Mouse (Mus musculus): Measurements from ENCODE around the gene Elovl7. TPM values are rescaled to one million over a fixed set of nuclear protein-coding genes. Genes with fewer than 3 reads are reported as not detected.

Gene Elovl7
- polyA plus RNA-seq, 1 experiment from 2014 or later: 1.4 TPM

DNA sequence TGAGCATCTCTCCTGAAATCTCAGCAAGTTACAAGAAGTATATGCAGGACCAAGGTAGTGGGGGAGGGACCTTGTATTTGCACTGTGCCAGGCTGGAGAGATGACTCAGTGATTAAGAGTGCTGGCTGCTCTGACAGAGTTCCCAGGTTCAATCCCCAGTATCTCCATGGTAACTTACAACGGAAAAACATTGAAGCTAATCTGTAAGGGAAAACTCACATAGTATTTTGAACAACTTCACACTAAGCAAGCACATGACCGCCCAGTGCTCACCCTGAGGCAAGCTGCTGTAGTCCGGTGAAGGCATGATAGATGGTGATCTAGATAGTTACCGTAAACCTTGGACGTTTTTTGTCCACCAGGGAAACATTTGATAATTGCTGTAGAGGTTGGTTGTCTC is 39.8 kb downstream of the Elovl7 start:
- DNase-seq (ENCODE audit: low spot score): no peak
- H3K27ac ChIP-seq (replicated peaks): no peak overlapping the region
- WGBS: 86% methylated on average over 5 of the region's 5 CpGs
- H3K4me3 ChIP-seq: no peak overlapping the region
- no peaks in the 10 kb centered on the region for H3K36me3 ChIP-seq (replicated peaks)
- no peaks in the 10 kb centered on the region for H3K4me1 ChIP-seq
- no peaks in the 10 kb centered on the region for H3K9me3 ChIP-seq
- H3K27me3 ChIP-seq (replicated peaks; ENCODE audit: low read depth, poor library complexity, severe bottlenecking): no peaks in the 10 kb centered on the region

DNA sequence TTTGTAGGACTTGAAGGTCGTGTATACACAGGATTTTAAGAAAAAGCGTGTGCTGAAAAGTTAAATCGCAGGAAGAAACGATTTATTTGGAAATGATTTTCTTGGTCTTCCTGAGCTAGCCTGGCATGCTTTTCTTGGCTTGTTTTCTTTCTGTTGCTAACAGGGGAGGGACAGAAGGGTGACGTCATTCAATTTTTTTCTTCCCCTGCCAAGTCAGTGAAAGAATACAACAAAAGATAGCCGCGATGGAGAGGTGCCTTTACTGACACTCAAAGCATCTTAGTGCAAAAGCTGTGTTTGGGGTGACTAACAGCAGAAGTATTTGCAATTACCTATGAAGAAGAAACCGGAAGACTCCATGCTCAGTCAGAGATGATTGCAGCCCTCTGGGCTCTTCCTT is 48.8 kb downstream of the Elovl7 start:
- Histone ChIP-seq H3K36me3 (replicated peaks) (no peaks in the 10 kb centered on the region), H3K4me3 (no peak overlapping the region), H3K27ac (replicated peaks) (no peak overlapping the region), H3K27me3 (replicated peaks; ENCODE audit: low read depth, poor library complexity, severe bottlenecking) (no peaks in the 10 kb centered on the region), H3K9me3 (no peaks in the 10 kb centered on the region), H3K4me1 (peaks cover 11% of the 10 kb centered on the region)
- WGBS: 77% methylated on average over 8 of the region's 8 CpGs
- DNase-seq (ENCODE audit: low spot score): no peak

DNA sequence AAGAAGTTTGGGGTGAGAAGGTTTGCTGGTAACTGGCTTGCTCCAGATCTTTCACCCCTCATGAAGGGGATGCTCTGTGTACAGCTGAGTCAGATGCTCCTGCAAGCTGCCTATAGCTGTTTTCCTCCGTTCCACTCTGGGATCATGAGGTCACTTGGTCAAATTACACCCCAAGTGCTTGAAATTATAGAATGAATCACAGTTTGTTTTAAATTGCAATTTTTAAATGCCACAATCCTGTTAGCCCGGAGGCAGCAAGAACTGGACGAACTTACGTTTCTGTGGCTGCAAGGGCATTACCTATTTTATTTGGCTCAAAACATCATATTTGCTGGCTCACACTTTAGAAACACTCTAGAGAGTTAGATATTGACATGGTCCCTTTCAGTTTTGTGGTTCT is 51.2 kb downstream of the Elovl7 start:
- H3K27ac ChIP-seq (replicated peaks): no peak overlapping the region
- no peak overlapping the region for H3K4me3 ChIP-seq
- peaks cover 16% of the 10 kb centered on the region for H3K4me1 ChIP-seq
- DNase-seq (ENCODE audit: low spot score): no peak
- H3K27me3 ChIP-seq (replicated peaks; ENCODE audit: low read depth, poor library complexity, severe bottlenecking): no peaks in the 10 kb centered on the region
- H3K36me3 ChIP-seq (replicated peaks): no peaks in the 10 kb centered on the region
- 65% methylated on average over 4 of the region's 4 CpGs for WGBS
- no peaks in the 10 kb centered on the region for H3K9me3 ChIP-seq

DNA sequence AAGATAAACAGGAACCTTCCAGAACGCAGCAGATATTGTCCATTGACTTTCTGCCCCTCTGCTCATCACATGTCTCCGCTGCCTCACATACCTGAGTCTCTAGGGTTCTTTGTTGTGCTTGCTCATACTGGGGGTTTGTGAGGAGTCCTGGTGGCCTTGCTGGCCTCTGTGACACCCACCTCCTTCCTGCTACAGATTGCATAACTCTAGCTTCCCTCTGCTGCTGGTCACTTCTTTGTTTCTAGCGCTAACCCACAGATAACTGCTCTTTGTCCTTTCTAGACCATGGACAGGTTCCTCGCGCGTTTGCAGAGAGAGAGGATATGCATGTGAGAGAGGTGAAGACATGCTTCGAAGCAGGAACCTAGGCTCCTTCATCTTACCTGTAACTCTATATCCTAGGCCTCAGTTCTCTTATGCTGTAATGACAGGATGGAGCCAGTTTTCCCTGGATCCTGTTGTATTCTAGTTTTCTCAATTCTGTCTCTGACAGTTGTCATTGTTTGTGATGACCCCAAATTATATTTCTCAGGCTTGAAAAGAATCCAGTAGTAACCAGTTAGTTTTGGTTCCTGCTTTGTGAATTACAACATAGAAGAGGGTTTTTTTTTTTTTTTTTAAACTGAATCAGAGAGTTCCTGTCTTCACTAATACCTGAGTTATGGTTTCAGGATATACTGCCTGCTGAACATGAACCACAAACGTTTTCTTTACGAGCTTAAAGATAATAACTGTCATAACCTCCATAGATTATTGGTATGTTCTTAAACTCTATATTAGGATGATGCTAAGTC is 53.8 kb downstream of the Elovl7 start:
- DNase-seq (ENCODE audit: low spot score): no peak

DNA sequence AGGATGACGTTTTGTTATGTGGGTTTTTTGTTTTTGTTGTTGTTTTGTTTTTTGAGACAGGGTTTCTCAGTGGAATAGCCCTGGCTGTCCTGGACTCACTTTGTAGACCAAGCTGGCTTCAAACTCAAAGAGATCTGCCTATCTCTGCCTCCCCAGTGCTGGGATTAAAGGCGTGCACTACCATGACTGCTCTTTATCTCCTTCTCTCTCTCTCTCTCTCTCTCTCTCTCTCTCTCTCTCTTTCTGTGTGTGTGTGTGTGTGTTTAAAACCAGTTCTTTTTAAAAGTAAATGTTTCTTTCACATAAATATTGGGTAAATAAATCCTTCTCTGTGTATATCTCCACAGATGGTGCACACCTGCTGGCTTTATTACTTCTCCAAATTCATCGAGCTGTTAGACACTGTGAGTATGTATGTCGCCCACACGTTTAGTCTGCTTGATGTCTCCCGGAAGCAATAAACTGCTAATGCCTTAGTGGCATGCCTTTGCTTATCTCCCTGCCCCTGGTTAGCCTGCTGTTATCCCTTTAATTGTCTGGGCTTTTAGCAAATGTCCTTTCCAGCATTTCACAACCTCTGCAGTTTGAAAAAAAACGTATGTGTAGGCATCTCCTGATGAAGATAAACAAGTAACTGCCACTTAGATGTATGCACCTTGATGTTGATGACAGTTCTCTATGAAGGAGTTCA is 57.4 kb downstream of the Elovl7 start:
- H3K4me3 ChIP-seq: no peak overlapping the region
- peaks cover 26% of the 10 kb centered on the region for H3K4me1 ChIP-seq
- DNase-seq (ENCODE audit: low spot score): no peak
- no peak overlapping the region for H3K27ac ChIP-seq (replicated peaks)
- H3K9me3 ChIP-seq: no peaks in the 10 kb centered on the region
- H3K27me3 ChIP-seq (replicated peaks; ENCODE audit: low read depth, poor library complexity, severe bottlenecking): no peaks in the 10 kb centered on the region
- no peaks in the 10 kb centered on the region for H3K36me3 ChIP-seq (replicated peaks)
- 79% methylated on average over 7 of the region's 7 CpGs for WGBS

More for the DNA sequence above, 53.8 kb downstream of the Elovl7 start:
- Histone ChIP-seq H3K4me3 (no peak overlapping the region), H3K4me1 (peaks cover 26% of the 10 kb centered on the region), H3K9me3 (no peaks in the 10 kb centered on the region), H3K27ac (replicated peaks) (0 out of 2 replicates have a peak overlapping the region, but pooled peaks have one; percentile 21), H3K36me3 (replicated peaks) (no peaks in the 10 kb centered on the region), H3K27me3 (replicated peaks; ENCODE audit: low read depth, poor library complexity, severe bottlenecking) (no peaks in the 10 kb centered on the region)
- 81% methylated on average over 9 of the region's 9 CpGs for WGBS

DNA sequence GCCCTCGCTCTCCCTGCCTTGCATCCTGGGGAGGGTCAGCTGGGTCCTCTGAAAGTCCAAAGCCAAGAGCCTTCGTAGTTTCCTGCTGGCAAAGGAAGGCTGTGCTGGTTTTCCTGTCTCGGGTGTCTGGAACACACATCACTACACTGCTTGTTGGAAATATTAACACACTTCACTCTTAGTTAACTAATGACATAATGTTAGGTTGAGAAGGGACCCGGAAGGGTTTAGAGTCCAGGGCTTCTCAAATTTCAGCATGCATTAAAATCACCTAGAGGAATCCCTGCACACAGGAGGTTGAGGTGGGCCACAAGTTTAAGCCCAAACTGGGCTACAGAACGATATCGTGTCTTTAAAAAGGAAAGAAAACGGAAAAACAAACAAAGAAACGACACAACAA is 58.1 kb downstream of the Elovl7 start:
- Histone ChIP-seq H3K27ac (replicated peaks) (no peak overlapping the region), H3K9me3 (no peaks in the 10 kb centered on the region), H3K4me3 (no peak overlapping the region), H3K27me3 (replicated peaks; ENCODE audit: low read depth, poor library complexity, severe bottlenecking) (no peaks in the 10 kb centered on the region), H3K4me1 (peaks cover 29% of the 10 kb centered on the region), H3K36me3 (replicated peaks) (no peaks in the 10 kb centered on the region)
- 73% methylated on average over 8 of the region's 8 CpGs for WGBS
- no peak for DNase-seq (ENCODE audit: low spot score)

DNA sequence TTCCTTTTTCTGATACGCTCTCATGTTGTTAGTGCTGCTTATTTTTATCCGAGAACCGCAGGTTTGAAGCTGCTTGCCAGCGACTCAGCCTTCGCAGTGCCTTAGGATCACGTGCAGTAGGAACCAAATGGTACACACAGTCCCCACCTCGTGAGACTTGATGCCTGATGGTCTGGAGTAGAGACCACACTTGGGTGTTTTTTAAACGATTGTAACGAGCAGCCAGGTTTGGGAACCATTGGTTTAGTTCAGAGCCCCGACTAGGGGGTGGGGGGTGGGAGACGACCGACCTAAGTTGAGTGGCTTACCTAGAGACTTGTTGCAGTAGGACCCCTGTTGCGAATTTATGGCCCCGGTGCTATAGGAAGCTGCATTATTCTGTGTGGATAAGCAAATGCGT is 58.8 kb downstream of the Elovl7 start:
- Histone ChIP-seq H3K4me1 (peaks cover 29% of the 10 kb centered on the region), H3K27ac (replicated peaks) (no peak overlapping the region), H3K27me3 (replicated peaks; ENCODE audit: low read depth, poor library complexity, severe bottlenecking) (no peaks in the 10 kb centered on the region), H3K9me3 (no peaks in the 10 kb centered on the region), H3K36me3 (replicated peaks) (no peaks in the 10 kb centered on the region), H3K4me3 (no peak overlapping the region)
- DNase-seq (ENCODE audit: low spot score): no peak
- WGBS: 75% methylated on average over 15 of the region's 15 CpGs

DNA sequence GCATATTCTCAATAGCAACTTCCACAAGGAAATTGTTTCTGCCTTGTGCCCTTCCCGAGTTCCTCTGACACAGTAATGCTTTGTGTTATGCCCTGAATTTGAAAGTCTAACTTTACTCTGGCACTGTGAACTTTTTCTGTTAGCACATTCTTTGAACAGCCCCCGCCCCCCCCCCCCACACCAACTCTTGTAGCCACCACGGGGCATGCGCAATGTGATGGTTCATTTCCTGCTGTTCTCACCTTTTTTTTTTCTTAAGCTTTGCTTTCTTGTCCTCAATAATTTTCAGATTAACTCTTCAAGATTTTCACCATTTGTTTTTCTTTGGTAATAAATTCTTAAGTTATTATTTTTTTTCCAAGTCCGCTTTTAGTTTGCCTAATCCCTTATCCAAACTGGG is 59.3 kb downstream of the Elovl7 start:
- no peaks in the 10 kb centered on the region for H3K27me3 ChIP-seq (replicated peaks; ENCODE audit: low read depth, poor library complexity, severe bottlenecking)
- H3K9me3 ChIP-seq: no peaks in the 10 kb centered on the region
- H3K36me3 ChIP-seq (replicated peaks): no peaks in the 10 kb centered on the region
- no peak overlapping the region for H3K27ac ChIP-seq (replicated peaks)
- no peak overlapping the region for H3K4me3 ChIP-seq
- peaks cover 33% of the 10 kb centered on the region for H3K4me1 ChIP-seq
- no peak for DNase-seq (ENCODE audit: low spot score)
- 58% methylated on average over 5 of the region's 5 CpGs for WGBS

DNA sequence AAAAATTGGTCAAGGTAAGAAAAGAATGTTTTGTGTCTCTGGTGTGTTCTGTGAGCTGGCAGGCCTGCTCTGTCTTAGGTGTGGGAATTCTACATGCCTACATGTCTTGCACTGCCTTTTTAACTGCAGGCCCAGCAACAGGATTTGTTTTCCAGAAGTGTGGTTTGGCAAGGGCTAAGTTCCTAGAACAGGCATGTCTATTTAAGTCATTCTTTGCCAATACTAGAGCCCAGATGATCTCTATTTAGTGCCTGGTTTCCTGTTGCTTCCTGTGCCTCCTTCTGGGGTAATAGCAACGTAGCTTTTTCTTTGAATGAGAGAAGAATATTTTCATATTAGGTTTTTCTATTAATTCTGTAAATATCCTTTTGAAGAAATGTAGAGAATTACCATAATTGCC is 62.4 kb downstream of the Elovl7 start:
- WGBS: 52% methylated on average over 1 of the region's 1 CpGs

DNA sequence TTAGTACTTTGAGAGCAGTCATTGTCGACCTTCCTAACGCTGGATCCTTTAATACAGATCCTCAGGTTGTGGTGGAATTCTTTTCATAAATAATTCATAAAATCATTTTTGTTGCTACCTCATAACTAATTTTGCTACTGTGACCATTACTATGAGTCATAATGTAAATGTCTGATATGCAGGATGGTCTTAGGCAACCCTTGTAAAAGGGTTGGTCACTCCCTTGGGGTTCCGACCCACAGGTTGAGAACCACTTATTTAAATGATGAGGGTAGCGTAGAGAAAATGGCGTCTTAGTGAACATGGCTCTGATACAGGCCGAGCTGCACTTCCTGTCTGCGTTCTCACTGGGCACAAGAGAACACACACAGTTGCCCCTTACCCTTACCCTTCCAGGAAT is 63.1 kb downstream of the Elovl7 start:
- DNase-seq (ENCODE audit: low spot score): no peak
- H3K4me1 ChIP-seq: peaks cover 30% of the 10 kb centered on the region
- no peaks in the 10 kb centered on the region for H3K9me3 ChIP-seq
- no peaks in the 10 kb centered on the region for H3K27me3 ChIP-seq (replicated peaks; ENCODE audit: low read depth, poor library complexity, severe bottlenecking)
- no peak overlapping the region for H3K4me3 ChIP-seq
- H3K27ac ChIP-seq (replicated peaks): no peak overlapping the region
- H3K36me3 ChIP-seq (replicated peaks): no peaks in the 10 kb centered on the region
- WGBS: 78% methylated on average over 7 of the region's 7 CpGs

More for the DNA sequence above, 62.4 kb downstream of the Elovl7 start:
- Histone ChIP-seq H3K27me3 (replicated peaks; ENCODE audit: low read depth, poor library complexity, severe bottlenecking) (no peaks in the 10 kb centered on the region), H3K4me1 (peaks cover 34% of the 10 kb centered on the region), H3K4me3 (no peak overlapping the region), H3K27ac (replicated peaks) (no peak overlapping the region), H3K36me3 (replicated peaks) (no peaks in the 10 kb centered on the region), H3K9me3 (no peaks in the 10 kb centered on the region)
- DNase-seq (ENCODE audit: low spot score): no peak

DNA sequence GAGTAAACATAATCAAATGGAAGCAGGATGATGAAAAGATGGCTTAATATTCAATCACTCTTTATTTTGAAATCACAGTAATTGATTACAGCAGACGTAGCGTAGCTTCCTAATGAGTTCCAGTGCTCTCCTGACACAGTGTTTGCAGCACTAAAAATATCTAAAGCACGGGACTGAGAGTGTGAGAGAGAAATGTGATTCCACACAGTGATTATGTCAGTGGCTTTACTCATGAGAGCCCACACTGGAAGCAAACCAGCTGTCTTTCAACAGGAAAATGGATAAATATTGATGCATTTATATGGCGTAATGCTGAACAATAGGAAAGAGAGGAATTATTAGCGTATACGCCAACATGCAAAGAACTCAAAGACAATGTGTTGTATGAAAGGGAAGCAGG is 64.4 kb downstream of the Elovl7 start:
- Histone ChIP-seq H3K9me3 (no peaks in the 10 kb centered on the region), H3K36me3 (replicated peaks) (no peaks in the 10 kb centered on the region), H3K27ac (replicated peaks) (no peak overlapping the region), H3K4me3 (no peak overlapping the region), H3K4me1 (peaks cover 20% of the 10 kb centered on the region), H3K27me3 (replicated peaks; ENCODE audit: low read depth, poor library complexity, severe bottlenecking) (no peaks in the 10 kb centered on the region)
- DNase-seq (ENCODE audit: low spot score): no peak
- WGBS: 58% methylated on average over 6 of the region's 6 CpGs

DNA sequence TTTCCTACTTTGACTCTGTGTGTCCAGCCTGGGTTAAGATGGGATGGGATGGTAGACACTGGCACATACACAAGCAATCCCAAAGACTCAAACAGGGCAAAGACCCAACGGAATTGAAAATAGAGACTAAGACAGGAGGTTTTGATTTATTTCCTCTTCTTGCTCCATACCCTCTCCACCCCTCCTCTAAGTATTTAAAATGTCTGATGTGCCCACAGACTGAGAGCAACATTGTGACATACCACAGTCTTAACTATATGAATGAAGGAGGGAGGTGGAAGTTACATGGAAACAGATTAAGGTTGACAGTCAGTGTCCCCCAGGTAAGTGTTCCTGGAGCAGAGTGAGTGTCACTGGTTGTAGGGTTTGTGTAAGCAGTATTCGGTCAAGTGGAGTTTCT is 70.1 kb downstream of the Elovl7 start:
- H3K27me3 ChIP-seq (replicated peaks; ENCODE audit: low read depth, poor library complexity, severe bottlenecking): no peaks in the 10 kb centered on the region
- no peak overlapping the region for H3K27ac ChIP-seq (replicated peaks)
- H3K4me3 ChIP-seq: no peak overlapping the region
- H3K4me1 ChIP-seq: no peaks in the 10 kb centered on the region
- H3K36me3 ChIP-seq (replicated peaks): no peaks in the 10 kb centered on the region
- 94% methylated on average over 2 of the region's 2 CpGs for WGBS
- DNase-seq (ENCODE audit: low spot score): no peak
- no peaks in the 10 kb centered on the region for H3K9me3 ChIP-seq

DNA sequence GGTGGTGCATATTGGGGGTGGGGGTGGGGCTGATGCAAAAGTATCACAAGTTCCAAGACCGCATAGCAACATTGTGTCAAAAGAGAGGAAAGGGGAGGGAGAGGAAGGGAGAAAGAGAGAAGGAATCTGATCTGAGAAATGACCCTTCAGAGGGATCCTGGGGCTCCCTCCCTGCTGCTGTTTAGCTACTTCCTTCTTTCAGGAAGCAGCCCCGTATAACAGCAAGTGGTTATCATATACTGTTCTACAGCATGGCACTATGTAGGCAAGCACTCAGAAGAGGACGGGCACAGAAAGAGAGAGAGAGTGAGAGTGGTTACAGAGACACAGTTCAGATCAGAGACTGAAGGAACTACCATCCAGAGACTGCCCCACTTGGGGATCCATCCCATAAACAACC is 73.7 kb downstream of the Elovl7 start:
- Histone ChIP-seq H3K27ac (replicated peaks) (no peak overlapping the region), H3K9me3 (no peaks in the 10 kb centered on the region), H3K36me3 (replicated peaks) (no peaks in the 10 kb centered on the region), H3K27me3 (replicated peaks; ENCODE audit: low read depth, poor library complexity, severe bottlenecking) (0 out of 2 replicates have a peak, but pooled peaks cover 6% of the 10 kb centered on the region), H3K4me3 (no peak overlapping the region), H3K4me1 (no peaks in the 10 kb centered on the region)
- DNase-seq (ENCODE audit: low spot score): no peak
- 54% methylated on average over 3 of the region's 3 CpGs for WGBS
